Mouse (Mus musculus) granulocyte monocyte progenitor cell, adult 5-6 weeks (primary cell): ENCODE results near the gene Tom1l2. TPM values are rescaled to one million over a fixed set of nuclear protein-coding genes. Genes with fewer than 3 reads are reported as not detected.

Source experiments
- ATAC-seq: replicated peaks from 2 replicates; pipeline ENCODE4 v1.8.0; 2016; ENCODE audit warnings: mild to moderate bottlenecking, moderate TSS enrichment, inconsistent platforms; ENCODE audit not compliant: poor library complexity, severe bottlenecking
- total RNA-seq, 2 experiments: library from RNA; stranded (forward) in 1 of 2; stranded (reverse) in 1 of 2; fragments of 200-712, 200-1000 nt in 1 of 2; fragments of >200 nt in 1 of 2; fragmentation: Nextera tagmentation in 1 of 2; gene quantifications; 2 replicates each; pipeline ENCODE4 v1.2.3; 2014 to 2017

The Tom1l2 gene
- total RNA-seq (2014; fragmentation: Nextera tagmentation) (14.1 and 16.8 TPM in 2 replicates), total RNA-seq (2017) (3.3 and 5.0 TPM in 2 replicates)

DNA sequence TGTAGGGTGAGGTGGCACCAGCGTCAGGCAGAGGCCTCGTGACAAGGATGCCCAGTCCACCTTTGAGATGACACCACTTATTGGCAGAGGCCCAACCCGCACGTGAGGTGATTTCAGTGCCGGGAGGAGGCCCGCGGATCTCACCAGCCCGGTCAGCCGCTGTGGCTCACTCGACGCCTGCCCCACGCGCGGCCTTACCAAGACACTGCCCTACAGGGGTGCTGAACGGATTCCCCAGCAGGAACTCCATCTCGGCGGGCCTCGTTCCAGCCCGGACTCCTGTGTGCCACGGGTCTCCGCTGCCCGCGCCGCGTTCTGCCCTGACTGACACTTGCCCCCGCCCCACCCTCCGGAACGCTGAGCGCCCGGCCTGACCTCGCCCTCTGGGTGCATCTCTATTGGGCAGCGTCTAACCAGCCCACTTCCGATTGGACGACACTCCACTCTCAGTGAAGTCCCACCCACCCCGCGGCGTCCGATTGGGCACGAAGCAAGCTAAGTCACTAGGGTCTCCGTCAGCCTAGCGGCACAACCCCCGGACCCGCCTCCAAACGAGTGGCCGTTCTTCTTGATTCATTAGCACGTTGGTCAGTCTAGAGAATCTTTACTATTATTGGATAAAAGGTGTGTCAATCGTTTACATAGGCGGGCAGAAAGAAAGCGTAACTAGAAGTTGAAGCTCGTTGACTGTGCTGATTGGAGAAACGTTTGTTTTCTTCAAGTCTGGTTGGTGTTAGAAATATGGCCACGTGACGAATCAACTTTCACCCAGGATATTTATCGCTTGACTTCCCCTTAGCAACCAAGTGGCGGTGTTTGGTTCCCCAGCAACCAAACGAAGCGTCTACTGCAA lies at the start of gene Tom1l2, which contains the start of gene Drc3:
Gene Tom1l2 (minus strand): TSS at position 347 of the 853 bp plus-strand sequence.
Gene Drc3 (plus strand): TSS at position 771 of the 853 bp plus-strand sequence.
- ATAC-seq, result peak; percentile 93

DNA sequence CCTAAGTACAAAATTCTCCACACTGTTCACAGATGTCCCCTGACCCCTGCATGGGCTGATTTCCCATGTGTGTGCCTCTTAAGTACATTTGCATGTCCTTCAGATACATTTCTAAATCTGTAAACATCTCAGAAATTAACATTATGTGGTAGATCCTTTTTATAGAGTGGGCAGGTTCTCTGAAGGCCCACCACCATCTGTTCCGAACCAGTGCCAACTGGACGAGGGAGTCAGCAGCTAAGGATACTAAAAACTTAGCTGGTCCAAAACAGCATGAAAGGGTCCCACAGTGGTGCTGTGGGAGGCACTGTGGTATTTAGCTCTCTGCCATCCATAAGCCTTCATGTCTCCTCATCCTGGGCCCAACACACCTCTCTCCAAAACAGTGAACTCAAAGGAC lies 44.5 kb upstream of the Tom1l2 start:
- ATAC-seq, result no peak

DNA sequence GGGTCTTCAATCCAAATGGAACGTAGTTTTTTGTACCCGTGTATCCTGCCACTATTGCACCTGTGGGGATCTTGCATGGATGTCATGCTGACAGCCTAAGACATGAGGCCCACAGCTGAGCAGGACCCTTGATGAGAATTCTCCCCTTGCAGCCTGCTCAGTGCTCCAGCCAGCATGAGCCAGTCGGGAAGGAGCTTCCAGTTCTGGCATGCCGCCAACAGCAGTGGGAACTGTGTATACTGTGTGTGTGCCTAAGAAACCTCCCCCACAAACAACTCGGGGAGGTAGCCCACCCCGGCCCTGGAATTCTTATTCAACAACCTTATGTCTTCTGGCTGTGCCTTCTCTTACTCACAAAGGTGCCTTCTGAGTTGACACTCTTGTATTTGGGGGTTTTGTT lies 43.8 kb upstream of the Tom1l2 start:
- ATAC-seq, result no peak

DNA sequence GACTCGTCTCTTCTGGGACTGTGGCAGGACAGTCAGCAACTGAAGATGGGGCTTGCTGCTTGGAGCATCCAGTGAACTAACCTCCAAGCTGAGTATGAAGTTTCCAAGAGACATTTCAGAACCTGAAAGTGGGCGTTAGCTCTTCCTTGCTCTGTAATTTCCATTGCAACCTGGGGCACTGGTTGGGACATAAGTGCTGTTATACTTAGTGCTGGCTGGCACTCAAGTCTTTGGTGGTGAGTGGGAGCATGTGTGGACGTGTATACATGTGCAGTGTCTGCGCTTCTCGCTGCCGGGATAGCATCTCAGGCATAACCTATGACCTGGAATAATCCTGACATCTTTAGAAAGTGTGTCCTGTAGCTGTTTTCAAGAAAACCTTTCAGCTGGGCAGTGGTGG lies 38.6 kb upstream of the Tom1l2 start:
- no peak for ATAC-seq

DNA sequence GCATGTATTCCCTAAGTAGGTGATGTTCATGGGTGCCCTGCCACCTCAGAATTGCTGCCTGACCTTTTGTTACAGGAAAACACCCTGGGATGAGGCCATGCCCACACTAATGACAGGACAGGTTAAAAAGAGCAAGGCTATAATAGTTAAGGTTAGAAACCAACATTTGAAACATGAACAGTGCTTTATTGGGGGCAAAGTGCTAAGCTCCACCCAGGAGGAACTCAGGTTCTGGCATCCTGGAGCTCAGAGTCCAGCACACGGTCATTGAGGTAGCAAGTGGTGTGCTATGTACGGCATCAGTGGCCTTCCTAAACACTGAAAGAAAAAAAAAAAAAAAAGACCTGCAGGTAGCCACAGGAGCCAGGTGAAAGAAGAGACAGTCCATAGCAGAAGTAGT lies 35.2 kb upstream of the Tom1l2 start:
- no peak for ATAC-seq

DNA sequence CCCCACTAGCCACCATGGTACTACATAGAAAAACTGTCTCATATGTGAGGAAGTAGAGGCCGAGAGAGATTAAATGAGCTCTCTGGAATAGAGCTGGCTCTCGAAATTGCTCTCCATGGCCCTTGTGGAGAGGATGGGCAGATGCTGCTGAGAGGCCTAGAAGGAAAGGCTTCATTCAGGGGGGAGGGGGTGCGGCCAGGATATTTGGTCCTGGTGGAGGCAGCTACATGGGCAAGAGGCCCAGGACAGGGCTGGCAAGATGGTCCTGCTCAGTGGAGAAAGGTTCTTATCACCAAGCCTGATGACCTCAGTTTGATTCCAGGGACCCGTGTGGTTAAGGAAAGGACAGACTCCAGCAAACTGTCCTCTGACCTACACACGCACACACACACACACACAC lies 33.2 kb upstream of the Tom1l2 start:
- no peak for ATAC-seq

DNA sequence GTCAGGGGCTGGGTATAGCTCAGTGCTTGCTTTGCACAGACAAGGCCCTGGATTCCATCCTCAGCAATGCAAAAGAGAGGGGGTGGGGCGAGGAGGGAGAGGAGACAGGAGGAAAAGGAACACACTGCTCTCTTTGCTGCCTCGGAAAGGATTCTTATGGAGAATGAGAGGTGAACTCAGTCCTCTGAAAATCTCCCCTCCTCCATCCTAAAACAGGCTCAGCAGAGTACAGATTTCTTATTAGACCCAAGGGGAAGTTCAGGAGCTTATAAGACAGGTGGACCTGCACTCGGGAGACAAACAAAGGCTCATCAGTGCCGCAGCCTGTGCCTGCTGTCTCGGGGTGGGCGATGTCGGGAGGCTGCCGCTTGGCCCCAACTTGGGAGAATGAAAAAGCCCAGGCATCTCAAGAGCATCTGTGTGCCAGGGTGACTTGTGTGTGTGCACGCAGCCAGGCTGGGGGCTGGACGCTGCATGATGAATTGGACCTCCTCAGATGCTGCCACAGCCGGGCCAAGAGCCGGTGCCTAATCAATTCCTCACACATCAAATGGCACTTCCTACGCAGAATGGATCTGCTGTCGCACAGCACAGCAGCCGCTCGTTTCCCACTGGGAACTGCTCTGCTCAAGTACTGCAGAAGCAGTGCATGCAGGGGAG lies 32.2 kb upstream of the Tom1l2 start:
- ATAC-seq, result no peak

DNA sequence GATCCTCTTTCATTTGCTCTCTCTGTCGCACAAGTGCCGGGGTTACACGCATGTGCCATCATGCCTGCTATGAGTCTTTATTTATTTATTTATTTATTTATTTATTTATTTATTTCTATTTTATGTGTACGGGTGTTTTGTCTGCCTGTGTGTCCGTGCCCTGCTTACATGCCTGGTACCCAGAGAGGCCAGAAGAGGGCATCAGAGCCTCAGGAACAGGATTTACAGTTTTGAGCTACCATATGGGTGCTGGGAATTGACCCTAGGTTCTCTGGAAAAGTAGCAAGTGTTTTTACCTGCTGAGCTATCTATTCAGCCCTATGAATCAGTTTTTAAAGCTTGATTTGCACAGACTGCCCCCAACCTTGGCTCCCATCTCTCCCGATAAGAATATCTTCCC lies 30.8 kb upstream of the Tom1l2 start:
- ATAC-seq, result no peak

DNA sequence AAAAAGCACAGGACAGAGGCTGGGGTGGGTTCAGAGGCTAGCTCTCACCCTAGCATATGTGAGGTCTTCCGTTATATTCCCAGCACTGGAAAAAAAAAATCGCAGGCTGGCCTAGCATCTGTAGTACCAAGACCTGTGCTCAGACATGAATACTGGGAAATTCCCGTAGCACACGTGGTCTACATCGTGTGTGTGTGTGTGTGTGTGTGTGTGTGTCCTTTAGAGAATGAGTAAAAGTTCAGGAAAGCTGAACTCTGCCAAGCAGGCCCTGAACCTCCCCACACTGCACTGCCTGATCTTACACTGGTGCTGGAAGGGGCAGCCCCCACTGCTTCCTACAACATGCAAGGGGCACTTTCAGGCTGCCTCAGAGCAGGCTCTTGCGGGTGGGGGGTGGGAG lies 21.8 kb upstream of the Tom1l2 start:
- ATAC-seq, result no peak

DNA sequence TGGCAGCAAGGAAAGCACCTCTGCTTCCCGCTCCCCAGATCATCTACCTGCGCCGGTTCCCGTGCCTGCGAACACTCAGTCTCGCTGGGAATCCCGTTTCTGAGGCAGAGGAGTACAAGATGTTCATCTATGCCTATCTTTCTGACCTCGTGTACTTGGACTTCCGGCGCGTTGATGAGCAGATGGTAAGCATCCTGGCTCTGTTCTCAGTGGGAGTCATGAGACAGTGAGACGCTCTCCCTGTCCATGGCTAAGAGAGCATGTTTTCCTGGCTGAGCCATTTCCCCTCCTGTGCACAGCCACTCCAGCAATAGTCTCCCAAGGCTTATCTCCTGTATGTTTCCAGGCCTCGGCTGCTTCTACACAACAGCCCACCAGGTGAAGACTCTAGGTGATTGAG lies 17.7 kb upstream of the Tom1l2 start:
- no peak for ATAC-seq

DNA sequence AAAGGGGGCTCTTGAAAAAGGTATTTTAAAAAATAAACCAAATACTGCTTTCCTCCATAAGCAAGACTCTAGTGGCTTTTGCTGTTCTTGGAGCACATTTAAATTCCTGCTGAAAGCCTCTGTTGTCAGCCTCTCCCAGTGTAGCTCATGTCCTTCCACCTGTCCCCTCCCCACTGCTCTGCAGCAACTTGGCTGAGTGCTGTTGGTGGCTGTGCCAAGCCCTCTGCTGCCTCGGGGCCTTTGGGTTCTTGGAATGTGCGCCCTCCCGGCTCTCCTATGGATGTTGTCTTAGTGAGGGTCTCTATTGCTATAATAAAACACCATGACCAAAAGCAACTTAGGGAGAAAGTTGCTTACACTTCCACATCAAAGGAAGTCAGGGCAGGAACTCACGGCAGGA lies 16.7 kb upstream of the Tom1l2 start:
- ATAC-seq, result no peak

DNA sequence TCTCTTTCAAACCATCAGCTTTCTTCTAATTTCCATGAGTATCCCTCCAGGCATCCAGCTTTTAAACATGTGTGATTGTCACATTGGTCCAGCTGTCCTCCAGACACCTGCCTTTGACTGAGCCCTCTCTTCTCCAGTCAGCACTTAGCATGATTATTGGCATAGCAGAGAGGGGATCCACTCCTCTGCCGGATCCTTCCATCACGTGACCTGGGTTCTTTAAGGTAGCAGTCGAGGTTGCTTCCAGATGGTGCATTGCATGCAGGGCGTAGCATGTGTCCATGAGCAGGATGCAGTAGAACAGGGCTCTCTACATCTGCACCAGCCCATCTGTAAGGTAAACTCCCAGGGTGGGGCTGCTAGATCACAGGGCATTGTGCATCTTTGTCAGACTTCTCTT lies 16.2 kb upstream of the Tom1l2 start:
- no peak for ATAC-seq

DNA sequence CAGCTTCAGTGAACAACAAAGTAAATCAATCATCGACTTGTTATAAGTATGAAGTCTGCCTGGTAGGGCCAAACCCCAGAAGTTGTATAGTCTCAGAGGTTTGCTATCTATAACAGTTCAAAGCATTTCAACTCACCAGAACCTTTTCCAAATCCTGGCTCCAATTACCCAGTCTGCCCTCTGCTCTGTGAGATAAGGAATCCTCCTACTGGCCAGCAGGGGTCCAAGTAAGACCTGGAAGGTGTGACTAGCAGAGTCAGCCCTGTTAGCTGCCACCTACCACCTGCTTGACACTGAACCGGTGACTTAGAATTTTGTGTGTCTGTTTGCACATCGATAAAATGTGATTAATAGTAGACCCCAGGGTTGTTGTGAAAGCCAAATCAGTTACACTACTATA lies 14.6 kb upstream of the Tom1l2 start:
- ATAC-seq, result no peak

DNA sequence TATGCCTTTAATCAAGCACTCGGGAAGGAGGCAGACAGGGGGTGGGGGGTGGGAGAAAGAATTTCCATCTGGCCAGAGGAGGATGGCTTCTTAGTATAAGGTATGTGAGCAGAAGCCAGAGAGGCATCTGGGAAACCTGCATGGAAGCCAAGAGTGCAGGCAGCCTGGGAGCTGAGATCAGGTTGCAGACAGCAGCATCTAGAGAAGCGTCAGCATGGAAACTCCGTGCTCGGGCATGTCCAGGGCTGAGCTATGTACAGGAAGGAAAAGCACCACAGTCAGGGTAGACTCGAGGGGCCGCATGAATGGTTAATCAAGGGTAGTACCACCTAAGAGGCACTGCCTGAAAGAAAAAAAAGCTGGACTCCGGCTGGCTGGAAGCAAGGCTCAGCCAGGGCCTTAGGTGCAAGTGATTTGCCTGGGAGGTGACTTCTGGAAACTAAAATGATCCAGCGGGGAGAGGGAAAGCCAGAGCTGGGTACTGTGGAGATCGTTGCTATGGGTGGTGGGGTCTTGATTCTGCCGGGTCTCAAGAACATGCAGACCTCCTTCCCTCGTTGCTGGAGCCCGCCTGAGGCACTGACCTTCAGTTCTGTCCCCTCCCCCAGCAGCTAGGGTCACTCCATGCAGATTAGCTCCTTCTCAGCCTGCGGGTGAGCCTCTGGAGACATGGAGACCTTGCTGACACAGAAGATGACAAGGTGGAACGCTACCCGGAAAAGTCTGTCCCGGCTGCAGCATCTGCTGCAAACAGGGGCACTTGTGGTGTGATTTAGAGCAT lies 13.7 kb upstream of the Tom1l2 start:
- ATAC-seq, result no peak

DNA sequence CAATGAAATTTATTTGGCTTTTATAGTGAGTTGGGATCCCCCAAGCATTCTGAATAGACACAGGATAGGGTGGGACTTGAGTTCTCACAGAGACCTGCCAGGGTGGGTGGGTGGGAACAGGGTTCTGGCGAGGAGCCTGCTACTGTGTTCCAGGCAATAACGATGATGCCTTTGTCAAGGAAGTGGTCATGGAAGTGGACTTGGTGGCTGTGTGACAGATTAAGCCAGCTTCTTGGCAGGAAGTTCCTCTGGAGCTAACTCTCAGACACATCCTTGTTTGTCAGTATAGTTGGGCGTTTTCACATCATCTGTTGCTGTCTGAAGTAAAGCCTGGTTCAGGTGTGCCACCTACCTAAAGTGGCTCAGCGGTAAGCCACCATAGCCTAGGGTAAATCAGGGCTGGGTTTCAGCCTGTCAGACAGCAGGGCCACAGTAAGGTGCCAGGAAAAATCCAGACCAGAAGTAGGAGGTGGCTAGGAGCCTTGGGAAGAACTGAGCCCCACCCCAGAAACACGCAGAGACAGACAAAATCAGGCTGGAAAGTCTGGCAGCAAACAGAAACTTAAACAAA lies 8.0 kb upstream of the Tom1l2 start:
- ATAC-seq, result no peak

DNA sequence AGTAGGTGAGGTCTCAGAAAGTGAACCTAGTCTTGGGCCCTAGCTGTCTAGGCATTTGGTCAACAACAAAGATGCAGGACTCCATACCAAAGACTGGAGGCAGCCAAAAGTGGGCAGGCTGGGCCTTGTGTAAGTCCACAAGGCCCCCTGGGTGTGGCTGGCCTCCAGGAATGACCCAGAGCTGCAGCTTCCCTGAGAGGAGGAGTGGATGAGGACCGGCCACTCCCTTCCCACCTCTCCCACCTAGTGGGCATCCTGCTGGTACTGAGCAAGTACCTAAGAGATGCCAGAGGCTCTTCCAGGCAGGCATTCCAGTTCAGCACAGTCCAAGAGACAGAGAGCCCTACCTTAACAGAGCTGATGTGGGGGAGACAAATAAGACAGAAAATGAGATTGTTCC lies 7.2 kb upstream of the Tom1l2 start:
- ATAC-seq, result no peak

DNA sequence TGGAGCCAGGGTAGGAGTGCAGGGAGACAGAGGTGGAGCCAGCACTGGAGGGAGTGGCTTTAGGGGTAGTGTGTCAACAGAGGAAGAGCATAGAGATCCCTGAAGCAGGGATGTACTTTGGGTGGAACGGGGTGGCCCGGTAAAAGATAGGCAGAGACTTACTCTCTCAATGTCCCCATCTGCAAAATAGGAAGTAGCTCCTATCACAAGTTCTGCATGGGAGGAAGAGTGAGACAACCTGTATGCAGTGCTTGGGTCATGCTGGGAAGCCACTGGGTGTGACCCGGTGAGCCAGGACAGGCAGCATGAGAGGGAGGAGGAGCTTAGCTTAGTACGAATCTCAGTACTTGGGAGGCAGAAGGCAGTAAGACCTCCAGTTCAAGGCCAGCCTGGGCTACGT lies 6.4 kb upstream of the Tom1l2 start:
- ATAC-seq, result 0 out of 2 replicates have a peak, but pooled peaks have one; percentile 28

DNA sequence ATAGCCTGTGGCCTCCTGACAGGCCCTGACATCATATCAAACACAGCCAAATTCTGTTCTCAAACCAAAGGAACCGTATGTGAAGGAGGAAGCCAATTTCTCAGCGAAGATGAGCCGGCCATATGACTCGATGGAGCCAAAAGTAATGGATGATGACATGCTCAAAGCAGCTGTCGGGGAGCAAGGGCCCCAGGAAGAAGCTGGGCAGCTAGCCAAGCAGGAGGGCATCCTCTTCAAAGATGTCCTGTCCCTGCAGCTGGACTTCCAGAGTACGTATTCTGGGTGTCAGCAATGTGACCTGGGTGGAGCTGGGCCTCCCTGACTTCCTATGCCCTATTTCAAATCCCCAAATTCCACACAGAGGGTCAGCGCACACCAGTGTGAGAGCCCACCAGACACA lies 5.8 kb upstream of the Tom1l2 start:
- no peak for ATAC-seq

DNA sequence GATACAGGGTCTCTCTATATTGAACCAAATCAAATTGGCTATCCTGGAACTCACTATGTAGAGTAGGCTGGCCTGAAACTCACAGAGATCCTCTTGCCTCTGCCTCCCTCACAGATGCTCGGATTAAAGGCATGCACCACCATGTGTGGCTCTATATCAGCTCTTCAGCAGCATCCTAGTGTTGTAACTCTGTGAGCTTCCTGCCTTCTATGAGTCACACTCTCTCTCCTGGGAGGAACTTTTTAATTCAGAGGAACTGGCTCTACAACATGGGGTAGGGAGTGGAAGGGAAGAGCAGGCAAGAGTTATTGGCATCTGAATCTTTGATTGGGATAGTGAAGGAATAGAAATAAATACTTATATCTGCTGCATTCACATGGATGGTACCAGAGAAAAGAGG lies 4.4 kb upstream of the Tom1l2 start:
- no peak for ATAC-seq

DNA sequence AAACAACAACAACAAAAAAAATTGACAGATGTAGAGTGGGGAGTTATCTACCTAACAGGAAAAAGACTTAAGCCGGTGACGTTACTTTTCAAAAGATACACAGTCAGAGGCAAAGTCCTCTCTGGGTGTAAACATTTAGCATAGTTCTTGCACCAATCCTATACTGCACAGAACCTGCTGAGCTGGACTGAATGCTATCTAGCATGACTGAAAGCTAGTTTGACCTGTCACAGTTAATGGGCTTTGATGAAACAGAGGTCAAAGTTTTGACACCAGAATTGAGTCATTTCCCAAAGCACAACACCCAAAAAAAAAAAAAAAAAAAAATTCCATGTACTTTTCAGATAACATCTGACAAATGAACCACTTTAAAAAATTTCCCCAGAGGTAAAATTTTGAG lies 3.2 kb upstream of the Tom1l2 start:
- no peak for ATAC-seq

DNA sequence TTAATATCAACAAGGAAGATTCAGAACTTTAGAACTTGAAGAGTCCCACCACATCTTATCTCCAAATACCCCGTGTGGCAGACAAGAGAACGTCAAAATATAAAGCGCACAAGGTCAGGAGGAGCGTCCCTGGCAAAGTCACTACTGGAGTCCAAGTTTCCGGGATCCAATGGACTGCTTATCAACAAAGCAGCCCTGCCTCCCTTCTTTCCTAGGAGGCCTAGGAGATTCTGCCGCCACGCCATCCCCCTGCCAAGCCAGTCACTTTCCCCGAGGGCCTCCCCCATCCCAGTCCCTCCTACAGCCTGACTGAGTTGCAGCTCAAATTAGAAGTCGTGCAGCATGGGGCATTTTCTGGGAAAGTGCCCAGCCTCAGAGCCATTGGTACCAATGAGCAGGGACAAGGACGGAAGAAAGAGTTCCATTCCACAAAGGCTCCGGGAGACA lies 757 bp downstream of the Tom1l2 start:
- ATAC-seq, result no peak
